Mouse (Mus musculus) yolk sac, embryonic 10.5 days (tissue): Measurements from ENCODE around the gene Gm10024.
"Not testable (repeated sequence)": the region's sequence is repeated elsewhere in the genome, so short reads cannot be mapped to it uniquely, and the experiment has no call there.

Experiments
- DNase-seq: peaks from one replicate; pipeline ENCODE4 v3.0.0-alpha.2; 2017; ENCODE audit warnings: low spot score

Gm10024 gene

GRCm38 (mm10) chr10:77711157-77711556 is at the start of gene Gm10024:
Gene Gm10024, plus strand, starts transcription at chr10:77711457.
- not testable (repeated sequence) for DNase-seq

GRCm38 (mm10) chr10:77663949-77664665 is 47.1 kb upstream of the Gm10024 start:
- DNase-seq: no peak

GRCm38 (mm10) chr10:77666342-77666741 is 44.9 kb upstream of the Gm10024 start:
- no peak for DNase-seq

GRCm38 (mm10) chr10:77667402-77667801 is 43.9 kb upstream of the Gm10024 start:
- DNase-seq: no peak

- DNase-seq: no peak
These were observed 40.5 kb upstream of the Gm10024 start for GRCm38 (mm10) chr10:77670710-77671109.

GRCm38 (mm10) chr10:77671519-77671918 is 39.7 kb upstream of the Gm10024 start:
- peak; percentile 60 for DNase-seq

- no peak for DNase-seq
These were observed 37.5 kb upstream of the Gm10024 start for GRCm38 (mm10) chr10:77673765-77674164.

- no peak for DNase-seq
These were observed 33.7 kb upstream of the Gm10024 start for GRCm38 (mm10) chr10:77677562-77677961.

- DNase-seq: no peak
These were observed 28.3 kb upstream of the Gm10024 start for GRCm38 (mm10) chr10:77682994-77683393.

- no peak for DNase-seq
These were observed 27.1 kb upstream of the Gm10024 start for GRCm38 (mm10) chr10:77684181-77684580.

- DNase-seq: no peak
These were observed 25.2 kb upstream of the Gm10024 start, which contains the start of gene Tspear for GRCm38 (mm10) chr10:77685895-77686664. Gene Tspear, plus strand, starts transcription at chr10:77686569.

GRCm38 (mm10) chr10:77687021-77687420 is 24.2 kb upstream of the Gm10024 start:
- DNase-seq: no peak

GRCm38 (mm10) chr10:77690356-77690807 is 20.9 kb upstream of the Gm10024 start, which contains the start of gene Gm19402:
Gene Gm19402, minus strand, starts transcription at chr10:77690757.
- not testable (repeated sequence) for DNase-seq

GRCm38 (mm10) chr10:77697133-77697532 is 14.1 kb upstream of the Gm10024 start, which contains the start of gene Gm9508:
Gene Gm9508, minus strand, starts transcription at chr10:77697233.
- DNase-seq: no peak

- no peak for DNase-seq
These were observed 4.9 kb upstream of the Gm10024 start, which contains the start of gene Gm10272 for GRCm38 (mm10) chr10:77706326-77706725. Gene Gm10272, plus strand, starts transcription at chr10:77706626.

GRCm38 (mm10) chr10:77709831-77710230 is 1.4 kb upstream of the Gm10024 start:
- no peak for DNase-seq

GRCm38 (mm10) chr10:77713734-77714133 is 2.5 kb downstream of the Gm10024 start:
- no peak for DNase-seq

- DNase-seq: no peak
These were observed 4.2 kb downstream of the Gm10024 start, which contains the start of gene Gm10142 for GRCm38 (mm10) chr10:77715507-77715906. Gene Gm10142, plus strand, starts transcription at chr10:77715807.

- DNase-seq: not testable (repeated sequence)
These were observed 9.0 kb downstream of the Gm10024 start, which contains the start of gene Krtap12-1 for GRCm38 (mm10) chr10:77720299-77720698. Gene Krtap12-1, plus strand, starts transcription at chr10:77720599.

GRCm38 (mm10) chr10:77724855-77725254 is 13.6 kb downstream of the Gm10024 start:
- DNase-seq: no peak

- no peak for DNase-seq
These were observed 14.9 kb downstream of the Gm10024 start, which contains the start of gene Gm10100 for GRCm38 (mm10) chr10:77726186-77726585. Gene Gm10100, plus strand, starts transcription at chr10:77726486.

GRCm38 (mm10) chr10:77728280-77728679 is 17.0 kb downstream of the Gm10024 start:
- no peak for DNase-seq

- DNase-seq: no peak
These were observed 18.0 kb downstream of the Gm10024 start for GRCm38 (mm10) chr10:77729241-77729640.
